Mouse (Mus musculus): ENCODE data around the gene Creb3l2. TPM values are rescaled to one million over a fixed set of nuclear protein-coding genes. Genes with fewer than 3 reads are reported as not detected.
A peak's percentile ranks its signal among the peaks of the same experiment; 100 is the strongest.

Gene Creb3l2
- total and polyA plus RNA-seq, 2 experiments from 2014 or later = 2.0 to 5.0 TPM

DNA sequence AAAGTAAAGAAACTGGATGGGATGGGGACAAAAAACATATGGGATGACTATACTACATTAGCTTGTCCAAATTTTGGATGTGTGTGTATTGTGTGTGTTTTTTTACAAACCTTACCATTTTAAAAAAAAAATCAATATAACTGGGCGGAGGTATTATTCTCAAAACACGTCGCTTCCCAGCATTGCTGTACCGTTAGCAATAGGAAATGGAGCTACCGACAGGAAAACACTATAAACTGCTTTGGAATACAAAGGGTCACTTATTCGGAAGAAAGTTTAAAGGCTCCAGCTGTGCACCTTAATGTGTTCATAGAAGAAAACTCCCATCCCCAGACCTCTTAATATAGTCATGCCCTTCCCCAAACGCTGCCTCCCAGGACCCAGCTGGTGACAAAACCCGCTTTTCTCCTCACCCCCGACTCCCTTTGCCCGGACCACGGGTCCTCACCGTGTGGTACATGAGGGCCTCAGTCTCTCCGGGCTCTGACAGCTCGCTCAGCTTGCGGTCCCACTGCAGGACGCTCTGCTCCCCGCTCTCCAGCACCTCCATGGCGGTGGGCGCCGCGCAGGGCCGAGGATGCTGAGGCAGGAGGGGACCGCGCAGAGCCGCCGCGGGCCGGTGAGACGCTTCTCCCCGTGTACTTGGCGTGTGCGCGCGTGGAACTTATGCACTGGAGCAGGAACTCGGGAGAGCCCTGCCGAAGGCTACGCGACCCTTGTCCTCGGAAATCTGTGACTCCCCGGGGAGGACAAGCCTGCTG, 515 bp downstream of the Creb3l2 start:
- Histone ChIP-seq H3K4me2 (ENCODE audit: low read depth) (peak overlapping the region; percentile 94), H3K9ac (peak overlapping the region; percentile 40), H3K36me3 (ENCODE audit: insufficient read depth) (no peaks in the 10 kb centered on the region), H3K27ac (ENCODE audit: low read depth, low read length) (peak overlapping the region; percentile 30; the same call in 1 of the 2 replicates), H3K4me1 (ENCODE audit: insufficient read depth) (peaks cover 3% of the 10 kb centered on the region; the same call in 1 of the 2 replicates), H3K9me3 (ENCODE audit: low read length) (no peaks in the 10 kb centered on the region), H3K27me3 (ENCODE audit: insufficient read depth, low read length) (no peaks in the 10 kb centered on the region), H3K4me3 (ENCODE audit: low read depth, low read length) (peak overlapping the region; percentile 55)
- ATAC-seq = peak; percentile 27
- TF ChIP-seq CTCF (IDR thresholded peaks at IDR 0.05; ENCODE audit: low read depth) = no peak; the same call in 1 of the 2 replicates
- WGBS = 1% methylated on average over 40 of the region's 40 CpGs
- peak; percentile 22 for DNase-seq

DNA sequence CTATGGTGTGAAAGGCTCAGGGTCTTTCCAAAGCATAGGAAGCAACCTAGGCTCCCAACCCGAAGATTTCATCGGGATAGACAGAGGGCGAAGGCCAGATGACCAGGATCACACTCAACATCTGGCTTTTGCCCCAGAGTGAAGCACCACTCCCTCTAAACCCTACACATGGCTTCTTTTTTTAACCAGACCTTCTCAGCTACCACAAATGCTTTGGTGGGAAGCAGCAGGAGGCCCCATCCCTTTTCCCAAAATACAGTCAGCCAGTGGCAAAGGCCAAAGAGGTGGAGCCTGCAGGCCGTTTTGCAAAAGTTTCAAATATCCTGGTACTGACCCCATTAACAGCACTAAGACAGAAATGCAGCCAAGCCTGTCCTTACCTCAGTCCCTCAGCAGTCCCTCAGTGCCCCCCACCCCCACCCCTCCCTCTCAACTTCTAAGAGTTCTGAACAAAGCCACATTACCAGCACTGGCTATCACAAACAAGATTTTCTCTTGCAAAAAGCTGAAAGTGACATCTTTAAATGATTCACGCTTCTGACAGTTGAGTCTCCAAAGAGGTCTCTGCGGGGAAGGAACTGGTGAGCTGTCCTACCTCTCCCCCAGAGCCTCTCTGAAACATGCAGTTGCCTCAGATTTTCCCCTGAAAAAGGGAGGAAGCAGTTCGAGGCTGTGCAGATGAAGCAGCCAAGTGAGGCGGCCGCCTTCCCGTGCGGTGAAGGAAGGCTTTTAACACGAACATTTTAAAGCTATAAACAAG, 1.3 kb downstream of the Creb3l2 start:
- 18% methylated on average over 12 of the region's 12 CpGs for WGBS
- peaks cover 3% of the 10 kb centered on the region; the same call in 1 of the 2 replicates for H3K4me1 ChIP-seq (ENCODE audit: insufficient read depth)
- no peak for TF ChIP-seq CTCF (IDR thresholded peaks at IDR 0.05; ENCODE audit: low read depth)
- peak overlapping the region; percentile 40; the same call in 1 of the 2 replicates for H3K9ac ChIP-seq
- H3K4me2 ChIP-seq (ENCODE audit: low read depth) = peak overlapping the region; percentile 94
- 0 out of 2 replicates have a peak overlapping the region, but pooled peaks have one; percentile 9 for H3K27ac ChIP-seq (ENCODE audit: low read depth, low read length)
- no peak for DNase-seq
- no peaks in the 10 kb centered on the region for H3K9me3 ChIP-seq (ENCODE audit: low read length)
- ATAC-seq = no peak
- no peaks in the 10 kb centered on the region for H3K27me3 ChIP-seq (ENCODE audit: insufficient read depth, low read length)
- peak overlapping the region; percentile 55 for H3K4me3 ChIP-seq (ENCODE audit: low read depth, low read length)
- no peaks in the 10 kb centered on the region for H3K36me3 ChIP-seq (ENCODE audit: insufficient read depth)

DNA sequence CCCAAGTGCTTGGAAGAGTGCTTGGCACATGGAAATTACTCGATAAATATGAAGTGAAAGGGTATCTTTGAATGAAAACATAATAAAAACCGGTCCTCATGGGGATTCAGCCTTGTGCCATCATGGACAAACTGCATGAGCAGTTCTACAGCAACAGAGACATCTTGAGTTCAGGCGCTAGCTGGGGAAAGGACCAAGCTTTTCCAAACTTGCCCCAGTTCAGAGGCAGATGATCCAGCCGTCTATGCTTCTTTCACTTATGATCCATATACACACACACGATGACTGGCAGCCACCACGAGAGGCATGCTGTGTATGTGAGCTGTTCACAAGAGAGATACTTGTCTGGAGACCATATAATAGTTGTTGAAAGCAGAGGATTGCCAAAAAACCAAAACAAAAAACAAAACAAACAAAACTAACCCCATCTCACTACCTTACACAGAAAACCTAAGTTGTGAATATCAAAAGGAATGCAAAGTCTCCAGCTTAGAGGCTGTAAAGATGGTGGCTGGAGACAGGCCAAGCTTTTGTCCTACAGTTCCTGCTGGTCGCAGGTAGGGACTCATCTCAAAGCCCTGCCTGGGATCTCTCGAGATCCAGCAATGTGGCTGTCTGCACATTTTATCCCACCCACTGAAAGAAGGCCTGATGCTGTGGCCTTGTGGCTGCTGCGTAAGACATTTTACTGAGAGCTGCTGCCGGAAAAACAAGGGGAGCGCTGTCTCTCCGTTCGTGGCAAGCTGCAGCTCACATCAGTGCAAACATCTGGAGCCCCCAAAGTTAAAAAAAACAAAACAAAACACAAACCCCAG, 2.1 kb downstream of the Creb3l2 start:
- Histone ChIP-seq H3K27ac (ENCODE audit: low read depth, low read length) (no peak overlapping the region), H3K4me2 (ENCODE audit: low read depth) (peak overlapping the region; percentile 94), H3K9me3 (ENCODE audit: low read length) (no peaks in the 10 kb centered on the region), H3K4me3 (ENCODE audit: low read depth, low read length) (no peak overlapping the region), H3K36me3 (ENCODE audit: insufficient read depth) (no peaks in the 10 kb centered on the region), H3K9ac (no peak overlapping the region), H3K27me3 (ENCODE audit: insufficient read depth, low read length) (no peaks in the 10 kb centered on the region), H3K4me1 (ENCODE audit: insufficient read depth) (peaks cover 3% of the 10 kb centered on the region; the same call in 1 of the 2 replicates)
- TF ChIP-seq CTCF (IDR thresholded peaks at IDR 0.05; ENCODE audit: low read depth) = no peak
- WGBS = 66% methylated on average over 13 of the region's 13 CpGs
- ATAC-seq (no peak), DNase-seq (no peak)

DNA sequence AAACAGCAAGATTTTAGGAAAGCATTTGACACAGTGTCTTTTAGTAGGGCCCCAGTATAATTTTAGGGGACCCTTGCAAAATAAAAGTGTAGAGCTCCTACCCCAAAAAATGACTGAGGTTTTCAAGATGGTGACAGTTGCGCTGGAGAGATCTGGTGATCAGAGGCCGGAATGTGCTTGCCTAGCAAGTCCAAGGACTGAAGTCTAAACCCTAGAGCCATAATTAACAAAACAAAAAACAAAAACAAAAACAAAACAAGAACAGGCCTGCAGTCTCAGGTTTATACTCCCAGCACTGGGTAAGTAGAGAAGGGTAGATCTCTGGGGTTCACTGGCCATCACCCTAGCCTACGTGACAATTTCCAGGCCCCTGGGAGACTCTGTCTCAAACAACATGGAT, 3.4 kb downstream of the Creb3l2 start:
- H3K4me1 ChIP-seq (ENCODE audit: insufficient read depth) = peaks cover 3% of the 10 kb centered on the region; the same call in 1 of the 2 replicates

DNA sequence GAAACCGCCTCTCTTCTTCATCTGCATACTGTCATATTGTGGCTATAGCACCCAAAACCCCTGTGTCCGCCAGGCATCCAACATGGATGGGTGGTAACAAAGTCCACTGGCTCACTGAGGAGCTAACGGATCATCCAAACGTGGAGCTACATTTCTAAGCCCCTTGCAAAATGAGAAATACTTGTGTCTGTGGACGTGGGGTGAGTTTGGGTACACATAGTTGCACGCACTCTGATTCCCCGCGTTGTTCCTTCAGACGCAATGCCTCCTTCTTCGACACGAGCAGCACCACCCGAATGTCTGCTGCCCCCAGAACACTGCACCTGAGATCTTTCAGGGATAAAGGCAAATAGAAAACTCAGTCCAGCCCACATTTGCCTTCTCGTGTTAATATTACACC, 4.9 kb downstream of the Creb3l2 start:
- no peak for TF ChIP-seq CTCF (IDR thresholded peaks at IDR 0.05; ENCODE audit: low read depth)
- H3K9ac ChIP-seq = no peak overlapping the region
- no peaks in the 10 kb centered on the region for H3K4me1 ChIP-seq (ENCODE audit: insufficient read depth)
- no peaks in the 10 kb centered on the region for H3K27me3 ChIP-seq (ENCODE audit: insufficient read depth, low read length)
- DNase-seq = no peak
- no peak overlapping the region for H3K4me2 ChIP-seq (ENCODE audit: low read depth)
- 88% methylated on average over 13 of the region's 13 CpGs for WGBS
- H3K4me3 ChIP-seq (ENCODE audit: low read depth, low read length) = no peak overlapping the region
- no peak for ATAC-seq
- no peak overlapping the region for H3K27ac ChIP-seq (ENCODE audit: low read depth, low read length)
- H3K36me3 ChIP-seq (ENCODE audit: insufficient read depth) = no peaks in the 10 kb centered on the region
- no peaks in the 10 kb centered on the region for H3K9me3 ChIP-seq (ENCODE audit: low read length)

More for the DNA sequence above, 3.4 kb downstream of the Creb3l2 start:
- no peak overlapping the region for H3K4me3 ChIP-seq (ENCODE audit: low read depth, low read length)
- H3K36me3 ChIP-seq (ENCODE audit: insufficient read depth) = no peaks in the 10 kb centered on the region
- no peak overlapping the region for H3K4me2 ChIP-seq (ENCODE audit: low read depth)
- no peak overlapping the region for H3K9ac ChIP-seq
- TF ChIP-seq CTCF (IDR thresholded peaks at IDR 0.05; ENCODE audit: low read depth) = no peak
- no peaks in the 10 kb centered on the region for H3K9me3 ChIP-seq (ENCODE audit: low read length)
- 97% methylated on average over 3 of the region's 3 CpGs for WGBS
- no peaks in the 10 kb centered on the region for H3K27me3 ChIP-seq (ENCODE audit: insufficient read depth, low read length)
- H3K27ac ChIP-seq (ENCODE audit: low read depth, low read length) = no peak overlapping the region
- ATAC-seq = no peak
- DNase-seq = no peak

DNA sequence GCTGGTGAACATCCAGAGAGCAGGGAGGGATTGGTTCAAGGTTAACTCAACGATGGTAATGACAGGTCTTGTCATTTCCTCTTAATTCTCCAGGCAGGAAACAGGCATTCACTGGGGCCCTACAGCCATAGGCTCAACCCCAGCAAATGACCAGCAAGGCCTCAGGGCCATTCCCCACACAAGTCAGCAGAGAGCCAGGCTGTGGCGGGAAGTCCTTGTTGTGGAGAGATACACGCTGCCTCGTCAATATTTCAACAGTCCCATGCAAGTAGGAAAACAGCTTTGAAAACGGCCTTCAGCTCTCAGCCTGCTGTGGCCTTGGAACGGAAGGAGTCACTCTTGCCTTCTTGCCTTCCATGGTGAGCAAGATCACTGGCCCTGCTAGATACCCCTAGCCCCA, 6.6 kb downstream of the Creb3l2 start:
- H3K4me1 ChIP-seq (ENCODE audit: insufficient read depth) = no peaks in the 10 kb centered on the region; the same call in 1 of the 2 replicates
- no peak overlapping the region for H3K4me3 ChIP-seq (ENCODE audit: low read depth, low read length)
- no peak for DNase-seq
- no peaks in the 10 kb centered on the region for H3K36me3 ChIP-seq (ENCODE audit: insufficient read depth)
- H3K27ac ChIP-seq (ENCODE audit: low read depth, low read length) = no peak overlapping the region
- no peak for ATAC-seq
- H3K9me3 ChIP-seq (ENCODE audit: low read length) = no peaks in the 10 kb centered on the region
- 89% methylated on average over 6 of the region's 6 CpGs for WGBS
- TF ChIP-seq CTCF (IDR thresholded peaks at IDR 0.05; ENCODE audit: low read depth) = no peak
- H3K9ac ChIP-seq = no peak overlapping the region
- no peak overlapping the region for H3K4me2 ChIP-seq (ENCODE audit: low read depth)
- H3K27me3 ChIP-seq (ENCODE audit: insufficient read depth, low read length) = no peaks in the 10 kb centered on the region
